Mouse (Mus musculus) heart, adult 2 months (tissue): ENCODE results near the gene Cd300lf. TPM values are rescaled to one million over a fixed set of nuclear protein-coding genes. Genes with fewer than 3 reads are reported as not detected.

ENCODE experiments used
- DNase-seq, 2 experiments: peaks; one replicate each; pipeline ENCODE4 v3.0.0; 2021
- H3K27ac ChIP-seq: fragments of 200-600 bp; 2 replicates; pipeline ENCODE4 v1.8.1; 2022
- H3K27me3 ChIP-seq: fragments of 200-500 bp; 2 replicates; pipeline ENCODE4 v1.6.1; 2012; ENCODE audit warnings: mild to moderate bottlenecking, low read length, inconsistent platforms, mixed read lengths; ENCODE audit not compliant: control insufficient read depth, insufficient read depth
- H3K36me3 ChIP-seq: fragments of 200-500 bp; 2 replicates; pipeline ENCODE4 v1.6.1; 2012; ENCODE audit warnings: low read length, inconsistent platforms; ENCODE audit not compliant: control insufficient read depth, insufficient read depth
- H3K4me1 ChIP-seq: fragments of 200-500 bp; 2 replicates; pipeline ENCODE4 v1.6.1; 2011; ENCODE audit warnings: low read length; ENCODE audit not compliant: control insufficient read depth, insufficient read depth
- H3K4me3 ChIP-seq: fragments of 200-600 bp; 2 replicates; pipeline ENCODE4 v1.8.1; 2022
- H3K79me2 ChIP-seq: fragments of 200-500 bp; replicated peaks from 2 replicates; pipeline ENCODE4 v1.6.1; 2012; ENCODE audit warnings: mild to moderate bottlenecking, inconsistent platforms, low read length, moderate library complexity, mixed read lengths; ENCODE audit not compliant: control insufficient read depth, insufficient read depth
- H3K9ac ChIP-seq: fragments of 200-500 bp; 2 replicates; pipeline ENCODE4 v1.6.1; 2012; ENCODE audit warnings: low read depth, mild to moderate bottlenecking, control low read depth, inconsistent platforms, low read length, mixed read lengths
- CTCF ChIP-seq: fragments of 200-600 bp; IDR thresholded peaks from 2 replicates; pipeline ENCODE4 v1.8.1; 2022; ENCODE audit warnings: antibody characterized with exemption, mild to moderate bottlenecking, moderate library complexity
- EP300 ChIP-seq: fragments of 200-500 bp; IDR thresholded peaks from 2 replicates; pipeline ENCODE4 v1.6.1; 2011; ENCODE audit warnings: low read depth, low read length, control low read depth; ENCODE audit not compliant: insufficient read depth
- POLR2A ChIP-seq: fragments of 200-500 bp; IDR thresholded peaks from 2 replicates; pipeline ENCODE4 v1.6.1; 2011; ENCODE audit warnings: mild to moderate bottlenecking, low read depth, low read length, control low read depth; ENCODE audit not compliant: insufficient read depth
- WGBS: fragments of 180-500 bp; shearing (Covaris S2); methylation state at CpG from one replicate; pipeline ENCODE4 v1.1.7; 2018; 5-methylcytosine and 5-hydroxymethylcytosine counted together
- intact Hi-C: fragments of 180-260 bp; cut with DNase I; formaldehyde crosslinking; loops from one replicate; pipeline ENCODE4 v1.15.1; 2025
- polyA plus RNA-seq: library from polyadenylated mRNA; depleted of rRNA; stranded (reverse); fragments of >200 nt; gene quantifications from 2 replicates; pipeline ENCODE4 v1.2.3, GENCODE M21; 2012
- total RNA-seq, 2 experiments: library from RNA; stranded (reverse); gene quantifications; 2 replicates each; pipeline ENCODE4 v1.2.3; 2021

Gene Cd300lf
- total and polyA plus RNA-seq, 3 experiments = 0.11 to 1.00 (median 0.60) TPM

DNA sequence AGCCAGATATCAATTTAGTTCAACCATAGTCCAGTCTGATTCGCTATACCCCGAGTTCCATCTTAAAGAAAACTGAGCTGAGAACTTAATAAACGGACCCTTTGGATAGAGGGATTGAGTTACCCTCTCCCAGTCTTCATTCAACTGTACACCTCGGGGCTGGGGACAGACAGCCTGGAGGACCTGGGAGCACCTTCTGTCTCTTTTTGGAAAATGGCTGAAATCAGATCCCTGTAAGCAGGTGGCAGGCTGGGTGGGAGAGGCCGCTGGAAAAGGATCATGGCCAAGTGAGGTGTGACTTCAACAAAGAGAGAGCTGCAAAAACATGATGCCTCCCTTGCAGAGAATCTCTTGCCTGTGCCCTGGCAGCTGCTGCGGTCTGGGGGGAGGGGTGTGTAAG is 51.6 kb downstream of the Cd300lf start:
- intact Hi-C loops = loop anchor here (5.0 kb wide), 1 partner anchor 190 kb away; no protein-coding TSS in a partner anchor
- H3K36me3 ChIP-seq = no peaks in the 10 kb centered on the region
- peaks cover 3% of the 10 kb centered on the region; the same call in 1 of the 2 replicates for H3K27me3 ChIP-seq
- H3K79me2 ChIP-seq = no peaks in the 10 kb centered on the region
- no peak for TF ChIP-seq EP300
- no peak for TF ChIP-seq CTCF
- TF ChIP-seq POLR2A = no peak
- no peak overlapping the region for H3K27ac ChIP-seq
- DNase-seq = no peak
- 70% methylated on average over 6 of the region's 6 CpGs for WGBS
- H3K4me3 ChIP-seq = no peak overlapping the region
- no peak overlapping the region for H3K9ac ChIP-seq
- no peaks in the 10 kb centered on the region for H3K4me1 ChIP-seq

DNA sequence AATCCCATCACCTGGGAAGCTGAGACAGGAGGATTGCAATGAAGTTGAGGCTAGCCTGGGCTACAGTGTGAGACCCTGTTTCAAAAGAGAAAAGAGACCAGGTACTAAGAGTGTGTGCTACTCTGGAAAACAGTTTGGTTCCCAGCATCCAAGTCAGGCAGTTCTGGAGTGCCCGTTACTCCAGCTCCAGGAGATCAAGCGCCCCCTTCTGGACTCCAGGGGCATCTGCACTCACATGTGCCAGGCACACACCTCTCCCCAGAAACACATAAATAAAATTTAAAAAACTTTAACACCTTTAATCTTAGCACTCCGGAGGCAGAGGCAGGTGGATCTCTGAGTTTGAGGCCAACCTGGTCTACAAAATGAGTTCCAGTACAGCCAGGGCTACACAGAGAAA is 52.4 kb downstream of the Cd300lf start:
- Histone ChIP-seq H3K36me3 (no peaks in the 10 kb centered on the region), H3K27ac (no peak overlapping the region), H3K79me2 (no peaks in the 10 kb centered on the region), H3K9ac (no peak overlapping the region), H3K4me3 (no peak overlapping the region), H3K27me3 (peaks cover 3% of the 10 kb centered on the region; the same call in 1 of the 2 replicates), H3K4me1 (no peaks in the 10 kb centered on the region)
- DNase-seq = no peak
- intact Hi-C loops = loop anchor here (5.0 kb wide), 1 partner anchor 191 kb away; no protein-coding TSS in a partner anchor
- WGBS = 61% methylated on average over 3 of the region's 3 CpGs
- TF ChIP-seq EP300 (no peak), CTCF (no peak), POLR2A (no peak)

DNA sequence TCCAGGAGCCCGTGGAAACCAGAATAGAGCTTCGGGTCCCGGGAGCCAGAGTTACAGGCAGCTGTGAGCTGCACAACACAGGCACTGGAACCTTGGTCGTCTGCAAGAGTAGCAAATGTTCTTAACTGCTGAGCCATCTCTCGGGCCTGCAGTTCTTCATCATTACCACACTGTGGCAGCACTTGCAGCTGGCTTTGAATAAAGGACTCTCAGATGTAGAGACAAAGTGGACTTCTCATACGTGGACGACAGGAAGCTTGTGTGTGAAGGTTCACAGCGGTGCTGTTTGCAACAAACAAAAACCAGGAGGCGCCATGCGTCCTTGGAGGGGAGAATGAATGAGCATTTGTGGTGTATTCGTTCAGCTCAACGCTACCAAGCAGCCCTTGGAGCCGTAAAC is 52.9 kb downstream of the Cd300lf start:
- 29% methylated on average over 13 of the region's 13 CpGs for WGBS
- Histone ChIP-seq H3K4me3 (no peak overlapping the region), H3K27ac (no peak overlapping the region), H3K27me3 (peaks cover 3% of the 10 kb centered on the region; the same call in 1 of the 2 replicates), H3K4me1 (no peaks in the 10 kb centered on the region), H3K9ac (no peak overlapping the region), H3K79me2 (no peaks in the 10 kb centered on the region), H3K36me3 (no peaks in the 10 kb centered on the region)
- intact Hi-C loops = loop anchor here (5.0 kb wide), 1 partner anchor 191 kb away; no protein-coding TSS in a partner anchor
- DNase-seq = peak; percentile 36 to 45
- TF ChIP-seq EP300 (peak; percentile 48; the same call in 1 of the 2 replicates), POLR2A (no peak), CTCF (peak; percentile 92)

DNA sequence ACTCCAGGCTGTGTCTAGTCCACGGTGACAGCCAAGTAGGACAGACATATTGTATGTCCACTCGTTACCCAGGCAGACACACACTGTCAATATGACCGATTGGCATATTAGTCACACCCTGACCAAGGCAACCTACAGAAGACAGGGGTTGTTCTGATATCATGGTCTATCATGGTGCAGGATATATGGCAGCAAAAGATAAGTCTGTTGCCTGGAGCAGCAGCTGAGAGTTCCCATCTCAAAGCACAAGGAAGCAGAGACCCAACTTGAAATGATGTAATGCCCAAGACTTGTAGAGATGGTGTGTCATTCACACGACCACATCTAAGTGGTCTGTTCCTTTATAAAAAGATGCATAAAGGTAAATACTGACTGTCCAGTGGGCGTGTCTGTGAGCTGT is 55.1 kb downstream of the Cd300lf start:
- Histone ChIP-seq H3K27me3 (no peaks in the 10 kb centered on the region), H3K79me2 (no peaks in the 10 kb centered on the region), H3K4me3 (no peak overlapping the region), H3K27ac (no peak overlapping the region), H3K4me1 (no peaks in the 10 kb centered on the region), H3K36me3 (no peaks in the 10 kb centered on the region), H3K9ac (no peak overlapping the region)
- intact Hi-C loops = no loop called here
- TF ChIP-seq POLR2A = no peak
- TF ChIP-seq EP300 = no peak
- no peak for TF ChIP-seq CTCF
- WGBS = 77% methylated on average over 5 of the region's 5 CpGs
- no peak for DNase-seq

DNA sequence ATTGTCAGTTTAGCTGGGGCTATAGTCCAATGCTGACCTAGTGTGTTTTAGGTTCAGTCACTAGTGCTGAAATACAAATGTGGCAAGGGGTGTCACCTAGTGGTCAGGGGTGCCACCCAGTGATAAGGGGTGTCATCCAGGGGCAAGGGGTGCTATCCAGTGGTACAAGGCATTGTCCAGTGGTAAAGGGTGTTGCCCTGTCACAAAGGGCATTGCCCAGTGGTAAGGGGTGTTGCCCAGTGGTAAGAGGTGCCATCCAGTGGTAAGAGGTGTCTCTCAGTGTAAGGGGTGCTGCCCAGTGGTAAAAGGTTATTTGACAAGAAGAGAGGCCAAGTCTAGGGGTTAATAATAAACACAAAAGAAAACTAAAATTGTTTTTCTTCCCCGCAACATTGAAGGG is 56.4 kb downstream of the Cd300lf start:
- Histone ChIP-seq H3K27me3 (no peaks in the 10 kb centered on the region), H3K4me3 (no peak overlapping the region), H3K9ac (no peak overlapping the region), H3K79me2 (no peaks in the 10 kb centered on the region), H3K27ac (no peak overlapping the region), H3K36me3 (no peaks in the 10 kb centered on the region), H3K4me1 (0 out of 2 replicates have a peak, but pooled peaks cover 1% of the 10 kb centered on the region)
- intact Hi-C loops = no loop called here
- WGBS = 100% methylated on average over 1 of the region's 1 CpGs
- DNase-seq = no peak
- TF ChIP-seq POLR2A = no peak

DNA sequence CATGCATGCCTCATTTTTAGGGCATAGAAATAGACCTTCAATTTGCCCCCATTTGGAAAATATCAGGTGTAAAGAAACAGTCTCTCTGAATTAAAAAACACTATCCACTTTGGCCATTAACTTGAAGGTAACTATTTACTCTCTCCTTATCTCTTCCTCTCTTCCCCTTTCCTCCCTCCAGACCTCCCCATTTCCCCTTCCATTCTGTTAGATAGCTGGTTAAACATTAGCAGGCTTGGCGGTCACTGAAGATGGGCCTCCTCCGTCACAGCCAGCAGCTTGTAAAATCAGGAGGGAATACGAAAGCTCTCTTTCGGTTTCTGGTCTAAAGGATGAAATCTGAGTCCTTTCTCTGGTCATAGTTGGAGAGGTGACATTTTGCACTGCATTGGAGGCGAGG is 57.9 kb downstream of the Cd300lf start:
- no peak for TF ChIP-seq EP300
- no peak for TF ChIP-seq CTCF
- TF ChIP-seq POLR2A = no peak
- Histone ChIP-seq H3K27me3 (no peaks in the 10 kb centered on the region), H3K27ac (no peak overlapping the region), H3K4me3 (no peak overlapping the region), H3K9ac (no peak overlapping the region), H3K79me2 (no peaks in the 10 kb centered on the region), H3K4me1 (peaks cover 1% of the 10 kb centered on the region), H3K36me3 (no peaks in the 10 kb centered on the region)
- 42% methylated on average over 5 of the region's 5 CpGs for WGBS
- intact Hi-C loops = no loop called here
- DNase-seq = no peak
